In the genomic region with DNA sequence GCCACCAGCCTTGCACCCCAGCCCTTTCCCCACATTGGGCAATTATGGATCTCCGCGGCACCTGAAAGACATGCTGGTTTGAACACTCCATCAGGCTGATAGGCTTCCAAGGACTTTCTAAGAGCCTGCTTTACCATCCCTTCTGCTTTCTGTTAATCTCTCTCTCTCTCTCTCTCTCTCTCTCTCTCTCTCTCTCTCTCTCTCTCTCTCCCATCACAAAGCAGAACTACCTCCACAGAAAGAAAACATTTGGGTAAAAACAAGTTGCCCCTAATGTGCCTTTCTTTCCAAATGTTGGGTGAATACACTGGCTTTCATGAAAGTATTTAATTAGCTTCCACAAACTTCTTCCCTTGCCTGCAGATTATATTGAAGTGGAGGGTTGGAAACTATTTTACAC, we compare ENCODE assay signal across 18 mouse cellular contexts. TPM values are rescaled to one million over a fixed set of nuclear protein-coding genes. Genes with fewer than 3 reads are reported as not detected.
DNase-seq lines count a peak whose midpoint lies in the region; ATAC-seq and TF ChIP-seq lines count a peak whose summit lies in the region.
"Had no signal": no experiment of that assay in that cellular context is flagged by ENCODE, and none has a peak within 500 bp of the region (broad histone marks: within the 10 kb centered on the region; RNA-seq: fewer than 3 reads in every experiment).

A gene (minus strand): TSS at position 101 of the 400 bp plus-strand sequence.

- peak within 1 kb of the TSS; percentile 60; the same call in 1 of the 2 replicates for H3K4me2 ChIP-seq in heart, postnatal 0 days (ENCODE audit: low read depth, low read length)
- peak within 1 kb of the TSS; percentile 37 for H3K4me2 ChIP-seq in midbrain, embryonic 13.5 days (replicated peaks)
- H3K4me2 ChIP-seq in midbrain, embryonic 14.5 days (ENCODE audit: low read length) = no peak within 1 kb of the TSS
- H3K4me2 ChIP-seq in forebrain, embryonic 15.5 days (replicated peaks) = peak within 1 kb of the TSS; percentile 62

- H3K36me3 ChIP-seq in heart, postnatal 0 days (replicated peaks; ENCODE audit: control insufficient read depth, insufficient read depth, low read length) = no peaks in the 10 kb centered on the region
- H3K36me3 ChIP-seq in midbrain, embryonic 13.5 days = no peaks in the 10 kb centered on the region
- H3K36me3 ChIP-seq in midbrain, embryonic 14.5 days (ENCODE audit: control insufficient read depth, insufficient read depth, low read length) = no peaks in the 10 kb centered on the region
- H3K36me3 ChIP-seq in forebrain, embryonic 15.5 days = no peaks in the 10 kb centered on the region

- intact Hi-C loops in left cerebral cortex, postnatal 4 days (cut with DNase I) = loop anchor here (10.0 kb wide), 1 partner anchor 167 kb away; no protein-coding TSS in a partner anchor

- WGBS in heart, postnatal 0 days = 3% methylated on average over 2 of the region's 2 CpGs
- WGBS in midbrain, embryonic 13.5 days = 0% methylated on average over 2 of the region's 2 CpGs
- 6% methylated on average over 2 of the region's 2 CpGs for WGBS in midbrain, embryonic 14.5 days
- 3% methylated on average over 2 of the region's 2 CpGs for WGBS in forebrain, embryonic 15.5 days

- peak within 1 kb of the TSS; percentile 43; the same call in 1 of the 2 replicates for H3K4me3 ChIP-seq in heart, postnatal 0 days (ENCODE audit: low read depth, low read length)
- 0 out of 2 replicates have a peak within 1 kb of the TSS, but pooled peaks have one; percentile 14 for H3K4me3 ChIP-seq in midbrain, embryonic 13.5 days (replicated peaks)
- H3K4me3 ChIP-seq in midbrain, embryonic 14.5 days (replicated peaks; ENCODE audit: low read depth, low read length) = no peak within 1 kb of the TSS
- peak within 1 kb of the TSS; percentile 51 for H3K4me3 ChIP-seq in forebrain, embryonic 15.5 days

- H3K27me3 ChIP-seq in heart, postnatal 0 days (ENCODE audit: control insufficient read depth, insufficient read depth, low read length) = peaks cover 96% of the 10 kb centered on the region
- H3K27me3 ChIP-seq in midbrain, embryonic 13.5 days = peaks cover 99% of the 10 kb centered on the region
- peaks cover 98% of the 10 kb centered on the region for H3K27me3 ChIP-seq in midbrain, embryonic 14.5 days (ENCODE audit: control insufficient read depth, insufficient read depth, low read length)
- H3K27me3 ChIP-seq in forebrain, embryonic 15.5 days = peaks cover 42% of the 10 kb centered on the region

- no peak within 1 kb of the TSS for H3K9ac ChIP-seq in heart, postnatal 0 days (replicated peaks; ENCODE audit: low read depth, low read length)
- H3K9ac ChIP-seq in midbrain, embryonic 13.5 days (replicated peaks) = no peak within 1 kb of the TSS
- H3K9ac ChIP-seq in midbrain, embryonic 14.5 days (replicated peaks; ENCODE audit: low read length) = no peak within 1 kb of the TSS
- peak within 1 kb of the TSS; percentile 34 for H3K9ac ChIP-seq in forebrain, embryonic 15.5 days (replicated peaks)

- DNase-seq in heart, postnatal 0 days (ENCODE audit: low spot score) = no peak
- DNase-seq in heart, adult 11 months = no peak
- DNase-seq in midbrain, embryonic 14.5 days = no peak
- no peak for DNase-seq in left cerebral cortex, postnatal 4 days
- DNase-seq in embryo, embryonic 10 days (ENCODE audit: low spot score) = no peak
- no peak for DNase-seq in spleen, postnatal 36 days (ENCODE audit: low spot score in 2 of 2)
- DNase-seq: gastrocnemius, postnatal 25 days; kidney, adult 8-10 months; liver; right cerebral cortex, postnatal 25 days had no signal

- H3K9me3 ChIP-seq in heart, postnatal 0 days (replicated peaks; ENCODE audit: control insufficient read depth, low read length) = no peaks in the 10 kb centered on the region
- no peaks in the 10 kb centered on the region for H3K9me3 ChIP-seq in midbrain, embryonic 13.5 days
- no peaks in the 10 kb centered on the region for H3K9me3 ChIP-seq in midbrain, embryonic 14.5 days (ENCODE audit: control insufficient read depth, low read length)
- no peaks in the 10 kb centered on the region for H3K9me3 ChIP-seq in forebrain, embryonic 15.5 days

- TF ChIP-seq CTCF in heart, postnatal 0 days (IDR thresholded peaks at IDR 0.05; ENCODE audit: low read depth) = no peak

- no peak for ATAC-seq in heart, postnatal 0 days (ENCODE audit: insufficient read depth, low read depth)
- ATAC-seq in midbrain, embryonic 13.5 days = no peak
- no peak for ATAC-seq in midbrain, embryonic 14.5 days (ENCODE audit: low FRiP score, low TSS enrichment)
- no peak for ATAC-seq in forebrain, embryonic 15.5 days (replicated peaks)
- ATAC-seq: hindbrain, embryonic 16.5 days had no signal

- no peaks in the 10 kb centered on the region for H3K4me1 ChIP-seq in heart, postnatal 0 days (ENCODE audit: control insufficient read depth, insufficient read depth)
- peaks cover 32% of the 10 kb centered on the region for H3K4me1 ChIP-seq in midbrain, embryonic 13.5 days (replicated peaks)
- 0 out of 2 replicates have a peak, but pooled peaks cover 4% of the 10 kb centered on the region for H3K4me1 ChIP-seq in midbrain, embryonic 14.5 days (ENCODE audit: control insufficient read depth, insufficient read depth, low read length)
- peaks cover 48% of the 10 kb centered on the region for H3K4me1 ChIP-seq in forebrain, embryonic 15.5 days

- no peak within 1 kb of the TSS for H3K27ac ChIP-seq in heart, postnatal 0 days (ENCODE audit: low read depth)
- H3K27ac ChIP-seq in midbrain, embryonic 13.5 days = no peak within 1 kb of the TSS
- no peak within 1 kb of the TSS for H3K27ac ChIP-seq in midbrain, embryonic 14.5 days (replicated peaks; ENCODE audit: low read depth, low read length)
- H3K27ac ChIP-seq in forebrain, embryonic 15.5 days (replicated peaks) = peak within 1 kb of the TSS; percentile 95

- TF ChIP-seq EP300 in heart, postnatal 0 days (IDR thresholded peaks at IDR 0.05; ENCODE audit: low read depth) = no peak

RNA-seq across cellular contexts. Expression of the gene that starts here (rescaled TPM):
- total RNA-seq in heart, postnatal 0 days (2014; rRNA removed; ENCODE audit: low replicate concordance) = not detected in 2 replicates
- polyA plus RNA-seq in heart, postnatal 0 days (2015; fragmentation: Nextera tagmentation; extraction: Ambion mirVana) = not detected in 2 replicates
- polyA plus RNA-seq in midbrain, embryonic 13.5 days (2015; fragmentation: Nextera tagmentation; extraction: Ambion mirVana) = 6.9 and 8.1 TPM in 2 replicates
- polyA plus RNA-seq in midbrain, embryonic 14.5 days (2014; fragmentation: Nextera tagmentation; extraction: Ambion mirVana) = 0.09 TPM in 1 of 2 replicates, not detected in the other
- 90.9 and 94.3 TPM in 2 replicates for polyA plus RNA-seq in forebrain, embryonic 15.5 days (2015; fragmentation: Nextera tagmentation; extraction: Ambion mirVana)
- total RNA-seq in left cerebral cortex, postnatal 4 days (2021) = 10 to 100 TPM; 53.3 to 54.3 TPM
- total RNA-seq: adrenal gland, adult 18-20 months; common myeloid progenitor, adult 5-6 weeks; gastrocnemius, postnatal 25 days; neutrophil, adult 5-6 weeks had no signal
- polyA plus RNA-seq: lung, embryonic 16.5 days; stomach, embryonic 14.5 days had no signal

Comparison
In these comparisons a context has a peak if more than half of its experiments do, and no peak if none do; other contexts are left out.
1. RNA of the gene that starts here (total RNA-seq): 53.3 to 54.3 TPM in left cerebral cortex, postnatal 4 days; not detected in heart, postnatal 0 days; every median in the first group is over 10 times any median in the second.
2. RNA of the gene that starts here (polyA plus RNA-seq): 90.9 to 94.3 TPM in forebrain, embryonic 15.5 days; 6.9 to 8.1 TPM in midbrain, embryonic 13.5 days, 0.09 TPM in midbrain, embryonic 14.5 days and not detected in heart, postnatal 0 days; every median in the first group is over 10 times any median in the second.